9 mouse cellular contexts compared by ENCODE assay signal in genomic region chr7:39518362-39518761, GRCm38 (mm10). TPM values are rescaled to one million over a fixed set of nuclear protein-coding genes. Genes with fewer than 3 reads are reported as not detected.
DNase-seq lines count a peak whose midpoint lies in the region; ATAC-seq and TF ChIP-seq lines count a peak whose summit lies in the region.
"Had no signal": no experiment of that assay in that cellular context is flagged by ENCODE, and none has a peak within 500 bp of the region (broad histone marks: within the 10 kb centered on the region; RNA-seq: fewer than 3 reads in every experiment).

No protein-coding gene starts in this region.

- WGBS in forebrain, postnatal 0 days, result 84% methylated on average over 12 of the region's 12 CpGs
- WGBS in intestine, embryonic 15.5 days, result 69% methylated on average over 12 of the region's 12 CpGs
- 76% methylated on average over 12 of the region's 12 CpGs for WGBS in liver, embryonic 12.5 days (ENCODE audit: insufficient replicate concordance)
- WGBS in neural tube, embryonic 11.5 days, result 90% methylated on average over 12 of the region's 12 CpGs

- ATAC-seq in frontal cortex, adult (ENCODE audit: low TSS enrichment), result no peak
- no peak for ATAC-seq in forebrain, postnatal 0 days
- ATAC-seq in intestine, embryonic 15.5 days, result peak; percentile 43; the same call in 1 of the 2 replicates
- no peak for ATAC-seq in liver, embryonic 12.5 days
- peak; percentile 39; the same call in 1 of the 2 replicates for ATAC-seq in neural tube, embryonic 11.5 days (ENCODE audit: insufficient read depth, low FRiP score, low TSS enrichment)

- TF ChIP-seq CTCF in forebrain, postnatal 0 days (IDR thresholded peaks at IDR 0.05; ENCODE audit: low read depth), result no peak

- peak overlapping the region; percentile 33; the same call in 1 of the 2 replicates for H3K9ac ChIP-seq in forebrain, postnatal 0 days
- H3K9ac ChIP-seq in intestine, embryonic 15.5 days, result no peak overlapping the region
- no peak overlapping the region for H3K9ac ChIP-seq in liver, embryonic 12.5 days
- no peak overlapping the region for H3K9ac ChIP-seq in neural tube, embryonic 11.5 days (ENCODE audit: low read length)

- H3K27ac ChIP-seq in forebrain, postnatal 0 days (ENCODE audit: low read depth, low read length), result no peak overlapping the region
- no peak overlapping the region for H3K27ac ChIP-seq in intestine, embryonic 15.5 days
- no peak overlapping the region for H3K27ac ChIP-seq in liver, embryonic 12.5 days
- no peak overlapping the region for H3K27ac ChIP-seq in neural tube, embryonic 11.5 days (ENCODE audit: low read depth, low read length)

- DNase-seq in frontal cortex, postnatal 36 days (ENCODE audit: low spot score in 2 of 2), result peak; percentile 3 to 8
- DNase-seq in adrenal gland, postnatal 25 days, result peak; percentile 7
- DNase-seq in forebrain, postnatal 0 days, result peak; percentile 3
- peak; percentile 9 for DNase-seq in neural tube, embryonic 11.5 days (ENCODE audit: low spot score)
- no peak for DNase-seq in gastrocnemius, postnatal 10 days

- H3K4me3 ChIP-seq in forebrain, postnatal 0 days (ENCODE audit: low read depth, low read length), result peak overlapping the region; percentile 51
- peak overlapping the region; percentile 18; the same call in 1 of the 2 replicates for H3K4me3 ChIP-seq in intestine, embryonic 15.5 days (replicated peaks)
- H3K4me3 ChIP-seq in liver, embryonic 12.5 days, result peak overlapping the region; percentile 73
- H3K4me3 ChIP-seq in neural tube, embryonic 11.5 days (ENCODE audit: low read depth, low read length), result peak overlapping the region; percentile 20; the same call in 1 of the 2 replicates

- H3K36me3 ChIP-seq in forebrain, postnatal 0 days (ENCODE audit: insufficient read depth), result no peaks in the 10 kb centered on the region
- no peaks in the 10 kb centered on the region for H3K36me3 ChIP-seq in intestine, embryonic 15.5 days
- H3K36me3 ChIP-seq in liver, embryonic 12.5 days, result no peaks in the 10 kb centered on the region
- no peaks in the 10 kb centered on the region for H3K36me3 ChIP-seq in neural tube, embryonic 11.5 days (ENCODE audit: control insufficient read depth, insufficient read depth, low read length)
- H3K36me3 ChIP-seq: G1E had no signal

- 0 out of 2 replicates have a peak, but pooled peaks cover 4% of the 10 kb centered on the region for H3K9me3 ChIP-seq in forebrain, postnatal 0 days (ENCODE audit: low read length)
- H3K9me3 ChIP-seq in intestine, embryonic 15.5 days, result no peaks in the 10 kb centered on the region
- H3K9me3 ChIP-seq in liver, embryonic 12.5 days (replicated peaks), result no peaks in the 10 kb centered on the region
- H3K9me3 ChIP-seq in neural tube, embryonic 11.5 days (ENCODE audit: control insufficient read depth, low read length), result no peaks in the 10 kb centered on the region
- H3K9me3 ChIP-seq: G1E had no signal

- no peaks in the 10 kb centered on the region for H3K4me1 ChIP-seq in forebrain, postnatal 0 days (ENCODE audit: insufficient read depth)
- no peaks in the 10 kb centered on the region for H3K4me1 ChIP-seq in intestine, embryonic 15.5 days (replicated peaks)
- peaks cover 12% of the 10 kb centered on the region; the same call in 1 of the 2 replicates for H3K4me1 ChIP-seq in liver, embryonic 12.5 days
- H3K4me1 ChIP-seq in neural tube, embryonic 11.5 days (ENCODE audit: control insufficient read depth, insufficient read depth, low read length), result no peaks in the 10 kb centered on the region

- H3K27me3 ChIP-seq in forebrain, postnatal 0 days (ENCODE audit: insufficient read depth, low read length), result no peaks in the 10 kb centered on the region
- H3K27me3 ChIP-seq in intestine, embryonic 15.5 days (replicated peaks), result no peaks in the 10 kb centered on the region
- H3K27me3 ChIP-seq in liver, embryonic 12.5 days (replicated peaks), result no peaks in the 10 kb centered on the region
- H3K27me3 ChIP-seq in neural tube, embryonic 11.5 days (ENCODE audit: control insufficient read depth, insufficient read depth, low read length), result no peaks in the 10 kb centered on the region

- H3K4me2 ChIP-seq in forebrain, postnatal 0 days (ENCODE audit: low read depth), result peak overlapping the region; percentile 51
- H3K4me2 ChIP-seq in intestine, embryonic 15.5 days (replicated peaks), result peak overlapping the region; percentile 42
- H3K4me2 ChIP-seq in liver, embryonic 12.5 days, result peak overlapping the region; percentile 80
- peak overlapping the region; percentile 27 for H3K4me2 ChIP-seq in neural tube, embryonic 11.5 days (ENCODE audit: low read depth)

RNA-seq across cellular contexts. Expression of gene Zfp619, which starts 0.8 kb away (rescaled TPM):
- 2.9 and 3.0 TPM in 2 replicates for total RNA-seq in adrenal gland, postnatal 25 days (2021)
- 4.8 and 6.6 TPM in 2 replicates for total RNA-seq in forebrain, postnatal 0 days (2014; rRNA removed)
- 1.0 and 1.2 TPM in 2 replicates for polyA plus RNA-seq in forebrain, postnatal 0 days (2015; fragmentation: Nextera tagmentation; extraction: Ambion mirVana)
- polyA plus RNA-seq in intestine, embryonic 15.5 days (2015; fragmentation: Nextera tagmentation; extraction: Ambion mirVana), result 0.97 and 1.2 TPM in 2 replicates
- polyA plus RNA-seq in liver, embryonic 12.5 days (2016; fragmentation: Nextera tagmentation; extraction: Ambion mirVana), result 0.39 and 0.51 TPM in 2 replicates
- polyA plus RNA-seq in neural tube, embryonic 11.5 days (2014; fragmentation: Nextera tagmentation; extraction: Ambion mirVana), result 4.0 and 4.2 TPM in 2 replicates
- 1 to 10 TPM; 1.6 to 2.0 TPM for total RNA-seq in gastrocnemius, postnatal 10 days (2021)

Comparison
In these comparisons a context has a peak if more than half of its experiments do, and no peak if none do; other contexts are left out.
1. ATAC-seq: peak in intestine, embryonic 15.5 days (single experiment) and neural tube, embryonic 11.5 days (single experiment); none in frontal cortex, adult (single experiment), forebrain, postnatal 0 days (single experiment) and liver, embryonic 12.5 days (single experiment).
2. H3K4me2 ChIP-seq: peak in every context shown above with its lines; median percentile 80 in liver, embryonic 12.5 days; 51 in forebrain, postnatal 0 days; 42 in intestine, embryonic 15.5 days; 27 in neural tube, embryonic 11.5 days.
3. H3K4me3 ChIP-seq: peak in every context shown above with its lines; median percentile 73 in liver, embryonic 12.5 days; 51 in forebrain, postnatal 0 days; 20 in neural tube, embryonic 11.5 days; 18 in intestine, embryonic 15.5 days.